Mouse (Mus musculus) embryonic fibroblast, embryonic 13.5 days (primary cell): ENCODE measurements around the gene Krtap19-9b.

Experiments
- CTCF ChIP-seq: IDR thresholded peaks from 2 replicates; pipeline ENCODE4 v1.5.1; 2011; ENCODE audit warnings: mild to moderate bottlenecking, control low read depth, low read length, moderate library complexity, borderline replicate concordance; ENCODE audit not compliant: insufficient read depth
- POLR2A ChIP-seq: IDR thresholded peaks from 2 replicates; pipeline ENCODE4 v1.6.1; 2011; ENCODE audit warnings: low read depth, mild to moderate bottlenecking, control low read depth, low read length, moderate library complexity

- no peak for TF ChIP-seq CTCF
- TF ChIP-seq POLR2A, result no peak
Measured at GRCm38 (mm10) chr16:88886870-88887269, 45.2 kb downstream of the Krtap19-9b start.
